Mouse (Mus musculus): ENCODE data around the gene Zfp87.

DNA sequence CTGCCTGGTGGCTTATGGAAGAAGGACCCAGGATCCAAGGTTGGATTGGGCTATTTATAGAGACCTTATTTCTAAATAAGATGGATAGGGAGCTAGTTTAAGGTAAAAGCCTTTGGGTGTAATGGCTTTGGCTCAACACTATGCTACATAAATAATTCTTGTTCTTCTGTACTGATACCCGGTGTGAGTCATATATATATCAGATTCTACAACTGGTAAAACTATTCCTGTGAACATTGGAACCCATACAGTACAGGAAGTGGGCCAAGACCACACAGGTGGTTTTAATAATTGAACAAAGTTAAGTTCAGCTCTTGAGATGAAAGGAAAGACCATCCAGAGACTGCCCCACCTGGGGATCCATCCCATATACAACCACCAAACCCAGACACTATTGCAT is 25.1 kb downstream of the Zfp87 start:
- no peak for TF ChIP-seq POLR2A (IDR thresholded peaks at IDR 0.05; ENCODE audit: control insufficient read depth, extremely low read depth, insufficient read depth, low read length, poor library complexity)
- TF ChIP-seq CTCF (IDR thresholded peaks at IDR 0.05; ENCODE audit: borderline replicate concordance, control insufficient read depth, extremely low read depth, insufficient read depth, low read length, poor library complexity) = no peak

All from thymus, adult 2 months (tissue).